Mouse (Mus musculus): Measurements from ENCODE around the gene Hist2h2aa2.

- TF ChIP-seq CEBPB (IDR thresholded peaks at IDR 0.05; ENCODE audit: insufficient read depth, poor library complexity, severe bottlenecking): no peak
- TF ChIP-seq MYOD1 (IDR thresholded peaks at IDR 0.05; ENCODE audit: control insufficient read depth in 1 of 3, insufficient read length in 2 of 3, low read depth in 2 of 3): no peak
- no peak for TF ChIP-seq USF1 (IDR thresholded peaks at IDR 0.05; ENCODE audit: low read depth)
- no peak for TF ChIP-seq POLR2A (IDR thresholded peaks at IDR 0.05; ENCODE audit: insufficient read length, low read depth)
- no peak for TF ChIP-seq MYOG (IDR thresholded peaks at IDR 0.05; ENCODE audit: control insufficient read depth in 1 of 3, insufficient read depth in 1 of 3, insufficient read length in 2 of 3, low read depth in 2 of 3)
- no peak for TF ChIP-seq POLR2AphosphoS2 (IDR thresholded peaks at IDR 0.05; ENCODE audit: insufficient read length, low read depth)
Observed at GRCm38 (mm10) chr3:96284457-96284856, 44.4 kb upstream of the Hist2h2aa2 start.

All from myocyte (in vitro differentiated cells).